Mouse (Mus musculus) MEL (cell line): ENCODE measurements around the gene Syt1.

Source experiments
- CTCF ChIP-seq, 3 experiments: IDR thresholded peaks in 2 of 3; conservative IDR thresholded peaks in 1 of 3; 2 replicates each; pipeline ENCODE4 v1.5.1; 2011 to 2012; ENCODE audit warnings: low read length in 3 of 3, low read depth in 2 of 3, mild to moderate bottlenecking in 2 of 3, improper control_type of control experiment in 1 of 3, inconsistent platforms in 1 of 3, mixed read lengths in 1 of 3, moderate library complexity in 1 of 3; ENCODE audit not compliant: control insufficient read depth in 1 of 3, insufficient read depth in 1 of 3, poor library complexity in 1 of 3, severe bottlenecking in 1 of 3
- E2F4 ChIP-seq: IDR thresholded peaks from 2 replicates; pipeline ENCODE4 v1.6.1; 2011; ENCODE audit warnings: low read depth, low read length, improper control_type of control experiment, borderline replicate concordance
- MAX ChIP-seq: IDR thresholded peaks from 2 replicates; pipeline ENCODE4 v1.6.1; 2011; ENCODE audit warnings: low read length, improper control_type of control experiment
- POLR2A ChIP-seq, 2 experiments: IDR thresholded peaks; 2 replicates each; pipeline ENCODE4 v1.6.1; 2011 to 2012; ENCODE audit warnings: low read length in 2 of 2, mild to moderate bottlenecking in 2 of 2, control low read depth in 1 of 2, improper control_type of control experiment in 1 of 2, low read depth in 1 of 2, moderate library complexity in 1 of 2; ENCODE audit not compliant: control insufficient read depth in 1 of 2, insufficient read depth in 1 of 2, poor library complexity in 1 of 2
- SMC3 ChIP-seq: IDR thresholded peaks from 2 replicates; pipeline ENCODE4 v1.6.1; 2011; ENCODE audit warnings: low read depth, low read length, improper control_type of control experiment
- TAL1 ChIP-seq: IDR thresholded peaks from 2 replicates; pipeline ENCODE4 v1.6.1; 2012; ENCODE audit warnings: mild to moderate bottlenecking, inconsistent platforms, low read length, moderate library complexity, mixed read lengths
- ZMIZ1 ChIP-seq: IDR thresholded peaks from 2 replicates; pipeline ENCODE4 v1.6.1; 2012; ENCODE audit warnings: low read depth, mild to moderate bottlenecking, inconsistent platforms, low read length, improper control_type of control experiment, moderate library complexity

DNA sequence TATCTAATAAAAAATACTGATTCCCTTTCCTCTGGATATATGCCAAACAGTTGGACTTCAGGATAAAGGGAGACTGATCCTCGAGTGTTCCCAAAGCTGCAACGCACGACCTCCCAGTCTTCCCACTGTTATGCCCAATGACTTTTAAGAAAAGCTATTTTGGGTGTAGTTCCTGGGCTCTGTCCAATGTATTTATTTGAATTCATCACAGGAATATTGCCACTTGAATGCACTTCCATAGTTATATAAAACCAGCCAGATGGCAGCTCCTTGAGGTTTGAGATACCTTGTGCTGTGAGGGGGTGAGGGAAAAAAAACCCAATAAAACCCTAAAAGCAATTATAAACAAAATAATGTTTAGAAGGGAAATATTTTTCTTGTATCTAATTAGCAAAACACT is 285.9 kb downstream of the Syt1 start:
- TF ChIP-seq ZMIZ1: no peak
- no peak for TF ChIP-seq E2F4
- TF ChIP-seq TAL1: no peak
- TF ChIP-seq MAX: no peak
- no peak for TF ChIP-seq POLR2A (IDR thresholded peaks at IDR 0.05; ENCODE audit: control insufficient read depth in 1 of 2, insufficient read depth in 1 of 2, low read depth in 1 of 2, low read length in 2 of 2, poor library complexity in 1 of 2)
- TF ChIP-seq CTCF (IDR thresholded peaks at IDR 0.05 in 2 of 3, conservative IDR thresholded peaks at IDR 0.05 in 1 of 3; ENCODE audit: control insufficient read depth in 1 of 3, insufficient read depth in 1 of 3, low read depth in 2 of 3, low read length in 3 of 3, poor library complexity in 1 of 3, severe bottlenecking in 1 of 3): no peak
- no peak for TF ChIP-seq SMC3
